Mouse (Mus musculus) olfactory bulb, adult 2 months (tissue): ENCODE data around the gene Numa1.

Experiments
- CTCF ChIP-seq: fragments of 200-500 bp; IDR thresholded peaks from 2 replicates; pipeline ENCODE4 v1.5.1; 2012; ENCODE audit warnings: low read depth, mild to moderate bottlenecking, low read length, moderate library complexity; ENCODE audit not compliant: insufficient read depth
- POLR2A ChIP-seq: fragments of 200-500 bp; IDR thresholded peaks from 2 replicates; pipeline ENCODE4 v1.6.1; 2012; ENCODE audit warnings: mild to moderate bottlenecking, low read depth, low read length, moderate library complexity; ENCODE audit not compliant: insufficient read depth

DNA sequence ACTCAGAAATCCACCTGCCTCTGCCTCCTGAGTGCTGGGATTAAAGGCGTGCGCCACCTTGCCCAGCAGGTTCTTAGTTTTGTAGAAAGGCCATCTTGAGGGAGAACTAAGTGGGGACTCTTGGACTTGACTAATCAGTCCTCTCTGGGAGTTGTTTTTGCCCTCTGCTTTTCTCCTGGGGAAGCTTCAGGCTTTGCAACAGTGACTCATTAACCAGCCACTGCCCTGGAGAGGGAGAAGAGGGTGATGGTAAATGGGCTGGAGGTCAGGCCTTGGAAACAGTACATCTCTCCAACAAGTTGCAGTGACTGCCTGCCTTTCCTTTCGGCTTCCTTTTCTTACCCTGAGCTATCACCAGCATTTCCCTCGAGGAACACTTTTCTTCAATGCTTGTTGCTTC, 30.6 kb downstream of the Numa1 start:
- no peak for TF ChIP-seq CTCF
- no peak for TF ChIP-seq POLR2A
